Mouse (Mus musculus) retina, adult 2 months (tissue): Measurements from ENCODE around the gene Exoc2.

Source experiments
- DNase-seq: peaks from one replicate; pipeline ENCODE4 v3.0.0-alpha.2; 2012; ENCODE audit warnings: low read depth, low spot score

Gene Exoc2

GRCm38 (mm10) chr13:30894015-30894634, 79.8 kb downstream of the Exoc2 start:
- no peak for DNase-seq

GRCm38 (mm10) chr13:30892315-30892714, 81.6 kb downstream of the Exoc2 start:
- no peak for DNase-seq

GRCm38 (mm10) chr13:30891223-30891622, 82.7 kb downstream of the Exoc2 start:
- no peak for DNase-seq

- peak; percentile 23 for DNase-seq
Observed at GRCm38 (mm10) chr13:30888480-30888879, 85.4 kb downstream of the Exoc2 start.

GRCm38 (mm10) chr13:30880310-30880709, 93.6 kb downstream of the Exoc2 start:
- no peak for DNase-seq

GRCm38 (mm10) chr13:30879871-30880270, 94.0 kb downstream of the Exoc2 start:
- no peak for DNase-seq

GRCm38 (mm10) chr13:30875825-30876224, 98.1 kb downstream of the Exoc2 start:
- no peak for DNase-seq

GRCm38 (mm10) chr13:30873472-30873871, 100.4 kb downstream of the Exoc2 start:
- DNase-seq: no peak

GRCm38 (mm10) chr13:30865486-30865885, 108.4 kb downstream of the Exoc2 start:
- no peak for DNase-seq

- no peak for DNase-seq
Observed at GRCm38 (mm10) chr13:30864042-30864441, 109.9 kb downstream of the Exoc2 start.

- no peak for DNase-seq
Observed at GRCm38 (mm10) chr13:30858421-30858820, 115.5 kb downstream of the Exoc2 start.

GRCm38 (mm10) chr13:30850736-30851135, 123.2 kb downstream of the Exoc2 start:
- DNase-seq: no peak

- no peak for DNase-seq
Observed at GRCm38 (mm10) chr13:30848001-30848400, 125.9 kb downstream of the Exoc2 start.

GRCm38 (mm10) chr13:30846506-30846905, 127.4 kb downstream of the Exoc2 start:
- DNase-seq: no peak

GRCm38 (mm10) chr13:30843049-30843448, 130.8 kb downstream of the Exoc2 start:
- no peak for DNase-seq

- DNase-seq: no peak
Observed at GRCm38 (mm10) chr13:30841843-30842242, 132.1 kb downstream of the Exoc2 start.

GRCm38 (mm10) chr13:30841306-30841705, 132.6 kb downstream of the Exoc2 start:
- DNase-seq: no peak

GRCm38 (mm10) chr13:30840700-30841099, 133.2 kb downstream of the Exoc2 start:
- no peak for DNase-seq

GRCm38 (mm10) chr13:30836342-30836741, 137.6 kb downstream of the Exoc2 start:
- no peak for DNase-seq

GRCm38 (mm10) chr13:30834859-30835258, 139.0 kb downstream of the Exoc2 start:
- no peak for DNase-seq

- DNase-seq: no peak
Observed at GRCm38 (mm10) chr13:30834349-30834748, 139.5 kb downstream of the Exoc2 start.

GRCm38 (mm10) chr13:30833476-30834149, 140.3 kb downstream of the Exoc2 start:
- DNase-seq: no peak

GRCm38 (mm10) chr13:30831369-30831768, 142.5 kb downstream of the Exoc2 start:
- no peak for DNase-seq
